Mouse (Mus musculus): ENCODE measurements at regions not wholly inside any gene's neighbourhood (a gene's known extent, or its start where the extent isn't known, plus 50 kb on each side); places are given as distances from the start of the nearest gene placed in this dataset.

DNA sequence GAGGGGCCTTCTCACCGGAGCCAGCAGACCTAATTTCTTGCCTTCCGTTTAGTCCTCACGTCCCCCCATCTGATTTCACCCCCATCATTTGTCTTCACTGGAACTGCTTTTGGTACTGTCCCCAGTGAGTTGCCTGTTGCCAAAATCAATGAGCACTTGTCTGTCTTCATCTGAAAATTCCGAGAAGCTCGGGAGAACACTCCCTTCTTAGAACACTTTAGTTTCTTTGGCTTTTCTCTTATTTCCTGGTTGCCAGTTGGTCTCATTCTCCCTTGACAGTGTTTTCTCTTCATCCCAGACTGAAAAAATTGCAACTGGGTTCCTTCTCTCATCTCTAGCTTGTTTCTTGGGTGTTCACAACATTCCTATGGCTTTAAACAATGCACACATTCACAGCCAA is 305.2 kb upstream of the Gm9747 start:
- TF ChIP-seq MAX (IDR thresholded peaks at IDR 0.05) (no peak), CTCF (IDR thresholded peaks at IDR 0.05; ENCODE audit: control insufficient read depth, insufficient read depth, insufficient read length) (no peak)
